Mouse (Mus musculus): Measurements from ENCODE around the gene Ddx60.

DNA sequence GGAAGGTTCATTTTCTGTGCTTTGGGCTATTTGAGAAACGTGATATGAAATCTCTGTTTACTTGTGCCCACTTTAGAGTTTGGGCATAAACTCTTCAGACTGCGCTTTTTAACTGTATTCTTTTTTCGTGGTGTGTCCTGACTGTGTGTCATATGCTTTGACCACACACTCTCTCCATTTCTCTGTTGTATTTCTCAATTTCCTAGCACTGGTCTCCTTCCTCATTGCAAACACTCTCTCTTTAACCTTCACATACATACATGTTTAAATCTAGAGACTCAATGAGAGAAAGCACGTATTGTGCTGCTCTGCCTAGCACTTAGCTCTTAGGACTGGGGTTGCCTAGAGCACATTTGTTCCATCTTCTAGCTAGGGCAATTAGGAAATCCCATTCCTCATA is 86.3 kb downstream of the Ddx60 start:
- TF ChIP-seq CTCF (IDR thresholded peaks at IDR 0.05; ENCODE audit: insufficient read depth, low read depth, low read length) (no peak), POLR2A (IDR thresholded peaks at IDR 0.05; ENCODE audit: insufficient read depth, low read depth, low read length) (no peak)
